Mouse (Mus musculus) megakaryocyte, embryonic 14.5 days (primary cell): ENCODE measurements around the gene Il31ra.

ENCODE experiments used
- FLI1 ChIP-seq: IDR thresholded peaks from 2 replicates; pipeline ENCODE4 v1.6.1; 2012; ENCODE audit warnings: low read length, inconsistent platforms, mixed read lengths
- GATA1 ChIP-seq: IDR thresholded peaks from 3 replicates; pipeline ENCODE4 v1.6.1; 2012; ENCODE audit warnings: mixed read lengths, low read length, inconsistent platforms, borderline replicate concordance

GRCm38 (mm10) chr13:112570768-112571167 lies 23.4 kb downstream of the Il31ra start:
- TF ChIP-seq GATA1: no peak
- no peak for TF ChIP-seq FLI1
